Mouse (Mus musculus) heart, embryonic 13.5 days (tissue): Measurements from ENCODE around the gene Bcl2l12. TPM values are rescaled to one million over a fixed set of nuclear protein-coding genes. Genes with fewer than 3 reads are reported as not detected.

ENCODE experiments used
- ATAC-seq: fragments of 200-750 bp; cut with Nextera tagmentation; 2 replicates; pipeline ENCODE4 v1.8.0; 2017; ENCODE audit warnings: moderate TSS enrichment; ENCODE audit not compliant: insufficient number of reproducible peaks, low FRiP score, low TSS enrichment; ENCODE audit errors: extremely low read depth
- H3K27ac ChIP-seq: fragments of 300-500 bp; sonication (generic); replicated peaks from 2 replicates; pipeline ENCODE4 v1.5.1; 2015; ENCODE audit warnings: moderate library complexity, mild to moderate bottlenecking, inconsistent platforms
- H3K27me3 ChIP-seq: fragments of 300-500 bp; sonication (generic); replicated peaks from 2 replicates; pipeline ENCODE4 v1.6.1; 2015; ENCODE audit warnings: mild to moderate bottlenecking, inconsistent platforms
- H3K36me3 ChIP-seq: fragments of 300-500 bp; sonication (generic); 2 replicates; pipeline ENCODE4 v1.6.1; 2015; ENCODE audit warnings: mild to moderate bottlenecking, inconsistent platforms
- H3K4me1 ChIP-seq: fragments of 300-500 bp; sonication (generic); 2 replicates; pipeline ENCODE4 v1.6.1; 2015; ENCODE audit warnings: inconsistent platforms
- H3K4me2 ChIP-seq: fragments of 300-500 bp; sonication (generic); 2 replicates; pipeline ENCODE4 v1.6.1; 2015; ENCODE audit warnings: inconsistent platforms, mild to moderate bottlenecking, moderate library complexity
- H3K4me3 ChIP-seq: fragments of 300-500 bp; sonication (generic); 2 replicates; pipeline ENCODE4 v1.5.1; 2015; ENCODE audit warnings: moderate library complexity, mild to moderate bottlenecking, inconsistent platforms
- H3K9ac ChIP-seq: fragments of 300-500 bp; sonication (generic); 2 replicates; pipeline ENCODE4 v1.6.1; 2015; ENCODE audit warnings: inconsistent platforms, mild to moderate bottlenecking, moderate library complexity
- H3K9me3 ChIP-seq: fragments of 300-500 bp; sonication (generic); 2 replicates; pipeline ENCODE4 v1.6.1; 2016; ENCODE audit warnings: inconsistent platforms
- WGBS: fragments of 180-500 bp; shearing (Covaris S2); methylation state at CpG from one replicate; pipeline ENCODE4 v1.1.7; 2015; ENCODE audit warnings: mixed read lengths; 5-methylcytosine and 5-hydroxymethylcytosine counted together
- polyA plus RNA-seq: library from polyadenylated mRNA; unstranded; fragments of >200 nt; fragmentation: Nextera tagmentation; extraction: Ambion mirVana; gene quantifications from 2 replicates; pipeline ENCODE4 v1.2.1, GENCODE M21; 2015

The Bcl2l12 gene
- polyA plus RNA-seq, 1 experiment from 2014 or later = 36.0 TPM

DNA sequence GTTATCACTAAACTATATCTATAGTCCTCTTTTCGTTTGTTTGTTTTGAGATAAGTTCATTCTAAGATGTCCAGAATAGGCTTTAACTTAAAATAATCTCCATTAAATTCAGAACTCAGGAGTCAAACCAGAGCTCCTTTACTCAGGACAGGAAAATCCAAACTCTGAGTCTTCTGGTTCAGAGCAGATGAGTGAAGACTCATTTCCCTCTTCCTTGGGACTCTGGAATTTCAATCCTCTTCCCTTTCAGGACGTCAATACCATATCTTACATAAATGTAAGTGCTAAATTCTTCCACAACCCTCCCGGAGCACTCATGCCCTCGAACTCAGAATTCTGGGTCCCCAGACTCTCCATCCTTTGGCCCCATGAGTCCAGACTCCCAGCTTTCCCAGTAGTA, 18.2 kb upstream of the Bcl2l12 start:
- Histone ChIP-seq H3K4me1 (peaks cover 43% of the 10 kb centered on the region), H3K27me3 (no peaks in the 10 kb centered on the region), H3K36me3 (peaks cover 35% of the 10 kb centered on the region), H3K4me2 (peak overlapping the region; percentile 86), H3K9me3 (no peaks in the 10 kb centered on the region), H3K4me3 (peak overlapping the region; percentile 99), H3K9ac (peak overlapping the region; percentile 85), H3K27ac (peak overlapping the region; percentile 100)
- WGBS = under 1% methylated on average over 4 of the region's 4 CpGs
- no peak for ATAC-seq

DNA sequence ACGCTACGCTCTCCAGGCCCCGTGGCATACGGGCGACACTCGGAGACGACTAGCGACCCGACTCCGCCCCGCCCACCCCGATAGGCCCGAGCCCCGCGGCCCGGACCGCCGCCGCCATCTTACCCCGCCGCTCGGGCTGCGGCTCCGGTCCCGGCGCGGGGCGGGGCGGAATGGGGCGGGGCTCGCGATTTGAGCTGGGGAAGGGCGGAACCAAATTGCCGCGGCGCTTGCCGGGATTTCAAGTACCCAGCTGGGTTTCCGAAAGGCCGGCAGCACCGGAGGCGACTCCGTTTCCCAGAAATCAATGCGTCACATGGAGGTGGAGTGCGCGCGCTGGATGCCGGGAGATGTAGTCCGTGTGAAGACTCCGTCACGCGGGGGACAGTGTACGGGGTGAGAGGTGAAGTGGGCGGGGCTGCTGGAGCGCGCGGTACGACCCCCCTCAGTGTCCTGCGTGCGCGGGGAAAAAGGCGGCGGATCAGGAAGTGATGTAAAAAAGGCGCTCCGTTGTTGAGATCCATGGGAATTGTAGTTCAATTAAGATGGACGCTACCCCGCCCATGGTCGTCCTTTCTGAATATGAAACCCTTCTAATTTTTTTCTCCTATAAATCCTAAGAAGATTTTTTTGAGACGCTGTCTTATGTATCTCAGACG, 17.6 kb upstream of the Bcl2l12 start, which contains the start of gene Scaf1:
Scaf1 (minus strand) TSS at position 407 of the 656 bp plus-strand sequence.
- Histone ChIP-seq H3K36me3 (peaks cover 37% of the 10 kb centered on the region), H3K27ac (peak within 1 kb of the TSS; percentile 100), H3K27me3 (no peaks in the 10 kb centered on the region), H3K9ac (peak within 1 kb of the TSS; percentile 99), H3K9me3 (no peaks in the 10 kb centered on the region), H3K4me1 (peaks cover 43% of the 10 kb centered on the region), H3K4me3 (peak within 1 kb of the TSS; percentile 99), H3K4me2 (peak within 1 kb of the TSS; percentile 86)
- ATAC-seq = peak; percentile 88
- under 1% methylated on average over 69 of the region's 69 CpGs for WGBS

DNA sequence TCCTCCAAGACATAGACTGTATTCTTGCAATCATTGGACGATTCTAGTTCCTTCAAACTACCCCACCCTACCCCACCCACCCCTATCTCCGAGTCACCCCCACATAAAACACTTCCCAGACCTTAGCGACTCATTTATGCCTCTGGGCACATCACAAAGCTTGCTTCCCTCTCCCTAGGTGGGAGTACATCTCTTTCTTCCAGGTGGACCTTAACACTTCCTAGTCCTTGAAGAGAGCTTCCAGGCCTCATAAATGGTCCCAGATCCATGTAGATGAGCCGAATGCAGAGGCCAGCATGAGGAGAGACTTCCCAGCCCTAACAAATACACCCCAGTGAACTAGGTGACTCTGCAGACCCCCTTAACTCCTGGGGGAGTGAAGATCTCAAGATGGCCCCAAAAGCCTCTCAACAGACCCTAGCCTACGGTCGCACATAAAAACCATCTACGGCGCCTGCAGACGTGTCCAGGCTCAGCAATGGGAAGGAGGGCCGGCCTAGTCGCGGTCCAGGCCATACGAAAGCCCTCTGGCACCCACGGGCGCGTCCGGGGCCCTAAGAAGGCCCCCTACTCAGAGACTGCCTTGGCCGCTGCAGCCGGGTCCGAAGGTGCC, 16.9 kb upstream of the Bcl2l12 start:
- no peak for ATAC-seq
- Histone ChIP-seq H3K27ac (peak overlapping the region; percentile 100), H3K4me3 (peak overlapping the region; percentile 99), H3K9ac (peak overlapping the region; percentile 99), H3K36me3 (peaks cover 37% of the 10 kb centered on the region), H3K27me3 (no peaks in the 10 kb centered on the region), H3K9me3 (no peaks in the 10 kb centered on the region), H3K4me1 (peaks cover 43% of the 10 kb centered on the region), H3K4me2 (peak overlapping the region; percentile 79)
- under 1% methylated on average over 20 of the region's 20 CpGs for WGBS

DNA sequence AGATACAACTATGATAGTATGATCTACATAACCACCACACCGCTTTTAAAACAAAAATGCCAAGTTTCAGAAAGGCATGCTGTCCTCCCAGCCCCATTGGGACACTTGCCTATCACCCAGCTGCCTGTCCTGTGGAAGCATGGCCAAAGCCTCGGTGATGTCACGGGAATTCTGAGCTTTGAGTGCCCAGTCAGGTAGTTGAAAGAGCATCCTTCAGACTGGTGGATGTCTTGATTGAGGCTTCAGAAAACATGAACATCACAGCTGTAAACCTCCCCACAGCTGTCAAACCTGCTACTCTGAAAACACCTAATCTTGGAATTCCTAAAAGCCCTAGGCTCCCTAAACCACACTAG, 15.6 kb upstream of the Bcl2l12 start:
- peaks cover 32% of the 10 kb centered on the region for H3K4me1 ChIP-seq
- no peaks in the 10 kb centered on the region for H3K27me3 ChIP-seq
- H3K9ac ChIP-seq = peak overlapping the region; percentile 99
- no peaks in the 10 kb centered on the region for H3K9me3 ChIP-seq
- 0 out of 2 replicates have a peak overlapping the region, but pooled peaks have one; percentile 99 for H3K4me3 ChIP-seq
- ATAC-seq = no peak
- no peak overlapping the region for H3K27ac ChIP-seq
- H3K4me2 ChIP-seq = peak overlapping the region; percentile 79
- peaks cover 50% of the 10 kb centered on the region for H3K36me3 ChIP-seq
- 89% methylated on average over 3 of the region's 3 CpGs for WGBS

DNA sequence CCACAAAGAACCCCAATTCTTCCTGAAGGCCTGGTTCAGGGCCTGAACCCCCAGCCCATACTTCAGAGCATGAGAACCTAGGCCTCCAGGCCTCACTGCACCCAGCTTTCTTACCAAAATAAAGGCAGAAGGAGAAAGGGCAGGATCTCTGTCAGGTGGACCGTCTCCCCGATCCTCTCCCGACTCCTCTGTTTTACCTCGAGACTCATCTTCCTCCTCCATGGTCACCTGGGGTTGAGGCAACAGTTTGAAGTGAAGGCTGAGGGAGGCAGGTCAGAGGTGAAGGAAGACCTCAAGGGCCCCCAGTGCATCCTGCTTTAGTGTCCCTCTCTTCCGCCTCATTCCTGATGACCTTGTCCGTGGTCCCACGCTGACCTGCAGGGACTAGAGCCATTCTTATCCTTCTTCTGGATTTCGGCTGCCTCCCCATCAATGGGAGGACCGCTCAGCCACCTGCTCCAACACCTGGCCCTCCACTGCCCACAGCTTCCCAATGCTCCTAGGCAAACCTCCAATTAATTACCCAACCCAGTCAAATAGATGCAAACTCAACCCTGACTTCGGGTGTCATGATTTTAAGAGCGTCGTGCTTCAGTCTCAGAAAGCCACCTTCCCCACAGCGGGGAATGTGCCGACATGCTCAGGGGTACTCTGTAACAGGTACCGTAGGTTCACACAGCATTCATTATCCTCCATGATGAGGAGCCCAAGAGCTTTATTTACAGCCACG, 15.0 kb upstream of the Bcl2l12 start:
- no peaks in the 10 kb centered on the region for H3K9me3 ChIP-seq
- H3K4me1 ChIP-seq = peaks cover 27% of the 10 kb centered on the region
- no peaks in the 10 kb centered on the region for H3K27me3 ChIP-seq
- 94% methylated on average over 16 of the region's 16 CpGs for WGBS
- peaks cover 56% of the 10 kb centered on the region for H3K36me3 ChIP-seq
- no peak overlapping the region for H3K4me3 ChIP-seq
- H3K9ac ChIP-seq = 0 out of 2 replicates have a peak overlapping the region, but pooled peaks have one; percentile 5
- no peak overlapping the region for H3K27ac ChIP-seq
- no peak for ATAC-seq
- H3K4me2 ChIP-seq = no peak overlapping the region

DNA sequence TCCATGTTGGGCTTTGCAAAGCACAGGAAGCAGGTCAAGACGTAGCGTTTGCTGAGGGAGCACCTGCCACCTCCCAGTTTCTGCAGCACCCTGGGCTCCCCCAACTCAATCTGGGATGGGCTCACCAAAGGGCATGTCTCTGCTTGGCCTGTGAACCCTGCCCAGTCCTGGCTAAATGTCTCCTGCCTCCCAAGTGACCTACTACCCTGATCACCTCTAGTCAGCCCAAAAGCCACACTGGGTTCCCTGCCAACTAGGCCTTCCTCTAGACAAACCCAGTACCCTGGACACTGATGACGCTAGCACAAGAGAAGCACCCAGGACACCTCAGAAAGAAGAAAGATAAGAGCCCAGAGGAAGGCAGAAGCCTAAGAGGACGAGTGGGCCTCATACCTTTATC, 14.3 kb upstream of the Bcl2l12 start:
- no peaks in the 10 kb centered on the region for H3K27me3 ChIP-seq
- ATAC-seq = no peak
- H3K27ac ChIP-seq = no peak overlapping the region
- 74% methylated on average over 4 of the region's 4 CpGs for WGBS
- H3K36me3 ChIP-seq = peaks cover 63% of the 10 kb centered on the region
- no peak overlapping the region for H3K4me3 ChIP-seq
- H3K9me3 ChIP-seq = no peaks in the 10 kb centered on the region
- no peak overlapping the region for H3K4me2 ChIP-seq
- H3K9ac ChIP-seq = 0 out of 2 replicates have a peak overlapping the region, but pooled peaks have one; percentile 5
- H3K4me1 ChIP-seq = peaks cover 22% of the 10 kb centered on the region

DNA sequence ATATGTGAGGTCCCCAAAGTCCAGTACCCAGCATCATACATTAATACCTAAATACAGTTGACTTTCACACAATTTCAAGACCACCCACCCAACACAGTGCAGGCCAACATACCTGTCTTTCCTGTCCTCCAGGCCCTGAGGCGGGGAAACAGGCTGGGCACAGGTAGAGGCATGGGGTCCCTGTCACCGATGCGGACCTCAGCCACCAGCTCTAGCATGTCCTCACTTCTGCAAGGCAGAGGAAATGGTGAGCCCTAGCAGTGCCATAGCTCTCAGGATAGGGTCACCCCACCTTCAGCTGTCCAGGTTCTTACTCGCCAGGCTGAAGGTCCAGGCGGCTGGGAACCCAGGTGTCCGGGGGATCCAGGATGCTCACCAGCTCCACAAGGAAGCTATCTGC, 13.5 kb upstream of the Bcl2l12 start:
- peaks cover 22% of the 10 kb centered on the region for H3K4me1 ChIP-seq
- no peak overlapping the region for H3K9ac ChIP-seq
- no peaks in the 10 kb centered on the region for H3K27me3 ChIP-seq
- H3K9me3 ChIP-seq = no peaks in the 10 kb centered on the region
- peaks cover 71% of the 10 kb centered on the region for H3K36me3 ChIP-seq
- no peak overlapping the region for H3K4me2 ChIP-seq
- H3K27ac ChIP-seq = no peak overlapping the region
- WGBS = 95% methylated on average over 6 of the region's 6 CpGs
- no peak overlapping the region for H3K4me3 ChIP-seq
- ATAC-seq = no peak

DNA sequence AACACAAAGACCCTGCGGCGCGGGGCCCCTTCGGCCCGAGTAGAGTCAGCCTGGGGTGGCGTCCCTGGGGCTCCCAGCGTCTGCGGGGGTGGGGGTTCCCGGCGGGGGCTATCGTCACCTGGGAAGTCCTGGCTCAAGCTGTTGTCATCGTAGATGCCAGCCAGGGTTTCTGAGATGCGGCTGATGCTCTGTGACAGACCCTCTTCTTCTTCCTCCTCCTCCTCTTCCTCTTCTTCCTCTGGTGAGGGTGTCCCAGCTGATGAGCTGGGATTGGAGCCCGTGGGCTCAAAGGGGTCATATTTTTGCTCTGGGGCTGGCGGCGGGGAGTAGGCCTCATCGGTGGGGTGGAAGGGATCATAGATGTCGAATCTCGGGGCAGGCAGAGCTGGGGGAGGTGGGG, 9.9 kb upstream of the Bcl2l12 start:
- H3K4me2 ChIP-seq = no peak overlapping the region
- H3K4me1 ChIP-seq = peaks cover 23% of the 10 kb centered on the region
- no peak for ATAC-seq
- H3K4me3 ChIP-seq = no peak overlapping the region
- H3K9me3 ChIP-seq = no peaks in the 10 kb centered on the region
- no peaks in the 10 kb centered on the region for H3K27me3 ChIP-seq
- peaks cover 100% of the 10 kb centered on the region for H3K36me3 ChIP-seq
- WGBS = 94% methylated on average over 19 of the region's 19 CpGs
- H3K27ac ChIP-seq = no peak overlapping the region
- no peak overlapping the region for H3K9ac ChIP-seq

DNA sequence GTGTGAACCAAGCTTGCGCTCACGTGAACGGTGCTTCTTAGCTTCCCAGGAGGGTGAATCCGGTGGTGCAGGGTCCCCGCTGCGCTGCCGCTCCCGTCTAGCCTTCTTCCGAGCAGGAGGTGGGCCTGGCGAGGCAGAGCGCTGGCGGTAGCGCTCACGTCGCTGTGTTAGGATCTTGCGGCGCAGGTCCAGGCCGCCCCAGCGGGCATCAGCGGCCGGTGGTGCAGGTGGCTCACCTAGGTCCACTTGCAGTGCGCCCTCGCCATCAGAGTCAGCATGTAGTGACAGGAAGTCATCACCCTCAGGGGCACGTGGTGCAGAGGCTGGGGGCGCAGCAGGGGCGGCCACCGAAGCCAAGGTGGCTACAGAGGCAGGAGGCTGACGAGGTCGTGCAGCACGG, 9.3 kb upstream of the Bcl2l12 start:
- Histone ChIP-seq H3K27ac (no peak overlapping the region), H3K4me1 (peaks cover 18% of the 10 kb centered on the region), H3K4me3 (no peak overlapping the region), H3K9me3 (no peaks in the 10 kb centered on the region), H3K27me3 (no peaks in the 10 kb centered on the region), H3K9ac (no peak overlapping the region), H3K36me3 (peaks cover 100% of the 10 kb centered on the region), H3K4me2 (no peak overlapping the region)
- WGBS = 93% methylated on average over 30 of the region's 30 CpGs
- no peak for ATAC-seq

DNA sequence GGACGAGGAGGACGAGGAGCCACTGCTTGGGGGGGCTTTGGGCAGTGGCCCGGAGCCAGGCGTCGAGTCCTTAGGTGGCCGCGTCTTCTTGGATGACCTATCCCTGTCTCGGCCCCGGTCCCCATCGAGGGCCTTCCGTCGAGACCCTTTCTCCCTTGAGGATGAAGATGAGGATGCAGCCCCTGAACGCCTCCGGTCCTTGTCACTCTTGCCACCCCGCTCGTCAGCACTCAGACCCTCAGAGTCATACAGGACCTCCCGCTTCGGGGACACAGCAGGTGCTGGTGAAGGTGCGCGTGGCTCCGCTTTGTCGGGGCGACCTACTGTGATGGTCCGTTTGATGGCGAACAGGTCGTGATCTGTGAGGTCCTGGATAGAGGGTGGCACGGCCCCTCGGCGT, 8.6 kb upstream of the Bcl2l12 start:
- Histone ChIP-seq H3K36me3 (peaks cover 100% of the 10 kb centered on the region), H3K9ac (no peak overlapping the region), H3K4me1 (peaks cover 18% of the 10 kb centered on the region), H3K27me3 (no peaks in the 10 kb centered on the region), H3K27ac (no peak overlapping the region), H3K9me3 (no peaks in the 10 kb centered on the region), H3K4me2 (no peak overlapping the region), H3K4me3 (no peak overlapping the region)
- no peak for ATAC-seq
- WGBS = 93% methylated on average over 29 of the region's 29 CpGs

DNA sequence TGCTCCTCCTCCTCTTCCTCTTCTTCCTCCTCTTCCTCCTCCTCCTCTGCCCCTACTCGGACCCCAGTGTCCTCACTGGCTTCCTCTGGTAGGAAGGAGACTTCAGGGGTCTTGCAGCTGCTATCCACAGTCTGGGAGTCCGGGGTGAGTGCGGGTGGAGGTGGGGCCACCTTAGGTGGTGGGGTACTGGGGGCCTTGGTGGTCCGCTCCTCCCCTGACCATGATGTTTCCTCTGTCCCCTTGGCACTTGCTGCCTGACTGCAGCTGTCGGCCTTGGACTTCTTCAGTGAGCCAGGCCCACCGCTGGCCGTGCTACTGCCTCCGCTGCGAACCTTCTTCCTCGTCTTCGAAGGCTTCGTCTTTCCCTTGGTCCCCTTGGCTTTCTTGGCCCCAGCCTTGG, 8.0 kb upstream of the Bcl2l12 start:
- Histone ChIP-seq H3K4me3 (no peak overlapping the region), H3K36me3 (peaks cover 100% of the 10 kb centered on the region), H3K4me1 (peaks cover 18% of the 10 kb centered on the region), H3K27me3 (no peaks in the 10 kb centered on the region), H3K9ac (no peak overlapping the region), H3K9me3 (no peaks in the 10 kb centered on the region), H3K4me2 (no peak overlapping the region), H3K27ac (no peak overlapping the region)
- 96% methylated on average over 12 of the region's 12 CpGs for whole genome bisulfite sequencing
- ATAC-seq = no peak
